Mouse (Mus musculus): ENCODE data around the gene Fam178b.
"Not testable (repeated sequence)": the region's sequence is repeated elsewhere in the genome, so short reads cannot be mapped to it uniquely, and the experiment has no call there.

Fam178b gene

GRCm38 (mm10) chr1:36671260-36671659 lies 11.7 kb downstream of the Fam178b start:
- DNase-seq, result no peak

DNA sequence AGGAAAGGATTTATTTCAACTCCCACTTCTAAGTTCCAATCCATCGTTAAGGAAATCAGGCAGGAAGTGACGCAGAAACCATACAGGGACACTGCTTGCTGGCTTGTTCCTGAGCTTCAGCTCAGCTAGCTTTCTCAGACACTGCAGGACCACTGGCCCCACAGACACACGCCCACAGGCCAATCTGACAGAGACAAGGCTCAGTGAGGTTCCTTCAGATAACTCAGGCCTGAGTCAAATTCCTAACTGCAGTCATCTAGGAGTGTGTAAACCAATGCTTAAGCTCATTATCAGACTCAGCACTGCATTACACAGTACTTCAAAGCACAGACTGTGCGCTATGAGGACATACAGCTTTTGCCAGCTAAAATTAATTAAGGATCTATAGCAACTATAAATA lies 12.7 kb downstream of the Fam178b start:
- no peak for DNase-seq

GRCm38 (mm10) chr1:36668007-36668406 lies 15.0 kb downstream of the Fam178b start:
- not testable (repeated sequence) for DNase-seq

- no peak for DNase-seq
These were observed 17.0 kb downstream of the Fam178b start for GRCm38 (mm10) chr1:36665934-36666333.

GRCm38 (mm10) chr1:36665165-36665723 lies 17.7 kb downstream of the Fam178b start:
- peak in 1 of 2 experiments; percentile 15 for DNase-seq

DNA sequence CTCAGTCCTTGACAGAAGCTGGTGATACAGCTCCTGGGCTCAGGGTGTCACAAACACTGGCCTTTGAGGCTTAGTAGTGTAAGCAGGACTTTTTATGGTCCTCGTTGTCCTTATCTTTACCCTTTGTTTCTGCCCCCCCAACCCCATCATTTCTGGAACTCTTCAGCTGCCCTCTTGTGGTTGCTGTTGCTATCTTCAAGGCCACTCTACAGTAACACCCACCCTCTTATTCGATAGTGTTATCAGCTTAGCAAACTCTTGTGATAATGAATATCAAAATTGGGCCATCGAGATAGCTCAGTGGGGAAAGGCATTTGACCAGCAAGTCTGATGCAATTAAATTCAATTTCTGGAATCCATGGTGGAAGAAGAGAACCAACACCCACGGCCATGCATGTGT lies 18.5 kb downstream of the Fam178b start:
- peak in 1 of 2 experiments; percentile 13 for DNase-seq

- no peak for DNase-seq
These were observed 24.2 kb downstream of the Fam178b start for GRCm38 (mm10) chr1:36658621-36659399.

DNA sequence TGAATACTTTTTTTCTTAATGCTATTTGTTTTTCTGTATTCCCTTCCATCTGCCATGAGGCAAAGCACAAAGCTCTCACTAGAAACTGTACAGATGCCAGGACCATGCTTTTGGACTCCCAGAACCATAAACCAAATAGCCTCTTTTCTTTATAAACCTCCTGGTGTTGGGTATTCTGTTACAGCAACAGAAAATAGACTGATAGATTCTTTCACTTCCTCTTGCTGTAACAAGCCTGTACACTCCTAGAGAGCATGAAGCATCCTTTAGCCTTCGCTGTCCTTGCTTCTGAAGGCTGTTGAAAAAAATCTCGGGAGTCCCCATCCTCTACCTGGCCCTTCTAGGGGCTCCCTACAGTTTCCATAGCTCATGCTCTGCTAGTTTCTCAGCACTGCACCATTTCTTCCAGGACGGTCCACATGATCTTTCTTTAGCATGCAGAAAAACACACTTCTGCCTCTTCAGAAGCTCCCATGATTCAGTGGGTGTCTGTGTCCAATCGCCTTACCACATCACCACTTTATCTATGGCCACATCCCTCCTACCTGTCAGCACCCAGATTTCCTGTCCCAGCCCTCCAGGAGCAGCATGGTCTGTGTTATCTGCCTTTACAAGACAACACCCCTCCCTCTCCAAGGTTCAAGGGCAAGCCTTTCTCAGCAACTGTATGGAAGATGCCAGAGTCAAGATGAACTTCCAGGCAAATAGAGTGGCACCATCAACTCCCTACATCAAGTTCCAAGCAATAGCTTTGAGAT lies 25.1 kb downstream of the Fam178b start:
- no peak for DNase-seq

DNA sequence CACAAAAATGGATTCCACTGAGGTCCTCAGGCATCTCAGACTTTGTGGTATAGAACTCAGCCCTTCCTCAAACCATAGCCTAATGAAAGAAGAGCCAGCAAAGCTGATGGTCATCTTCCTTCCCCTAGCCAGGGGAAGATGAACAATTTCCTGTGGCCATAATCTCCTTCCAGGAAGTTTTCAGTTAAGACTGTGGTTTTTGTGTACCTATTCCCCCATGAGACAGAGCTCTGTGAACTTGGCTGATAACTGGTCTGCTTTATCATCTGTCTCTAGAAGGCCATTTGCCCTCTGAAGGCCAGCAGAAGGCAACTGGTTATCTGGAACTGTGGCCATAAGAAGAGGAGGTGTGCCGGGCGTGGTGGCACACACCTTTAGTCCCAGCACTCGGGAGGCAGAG lies 26.8 kb downstream of the Fam178b start:
- no peak for DNase-seq

DNA sequence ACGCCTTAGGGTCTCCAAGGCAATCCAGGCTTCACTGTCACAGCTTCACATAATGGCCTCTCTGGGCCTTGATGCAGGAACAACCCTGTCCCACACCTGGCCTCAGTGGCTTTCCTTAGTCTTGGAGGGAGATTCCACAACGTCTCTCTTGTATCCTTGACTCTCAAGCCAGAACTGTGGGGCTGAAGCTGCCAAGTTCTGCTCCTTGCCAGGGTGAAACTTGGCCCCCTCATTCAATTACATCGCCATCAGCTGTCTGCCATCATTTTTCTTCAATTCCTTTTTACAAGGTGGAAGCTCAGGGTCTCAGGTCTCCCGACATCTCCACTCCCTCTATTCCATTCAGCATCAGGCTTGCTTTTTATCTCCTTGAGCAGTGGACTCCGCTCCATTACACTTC lies 27.9 kb downstream of the Fam178b start:
- DNase-seq, result no peak

DNA sequence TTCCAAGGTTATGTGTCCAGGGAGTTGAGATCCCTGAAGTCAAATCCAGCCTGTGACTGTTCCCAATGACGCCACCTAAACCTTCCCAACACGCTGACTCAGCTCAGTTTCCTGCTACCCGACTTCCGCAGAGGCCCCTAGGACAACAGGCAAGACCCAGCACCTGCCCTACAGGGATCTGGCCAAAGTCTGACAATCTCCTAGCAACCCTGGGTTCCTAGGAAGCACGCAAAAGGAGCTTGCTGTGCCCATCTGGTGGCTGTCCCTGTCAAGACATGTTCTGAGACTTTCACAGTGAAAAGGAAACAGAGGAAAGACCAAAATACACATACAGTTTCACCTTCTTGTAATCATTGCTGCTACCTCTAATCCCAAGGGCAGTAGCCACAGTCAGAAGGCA lies 35.4 kb downstream of the Fam178b start:
- DNase-seq, result no peak

GRCm38 (mm10) chr1:36646285-36646684 lies 36.7 kb downstream of the Fam178b start:
- DNase-seq, result no peak

DNA sequence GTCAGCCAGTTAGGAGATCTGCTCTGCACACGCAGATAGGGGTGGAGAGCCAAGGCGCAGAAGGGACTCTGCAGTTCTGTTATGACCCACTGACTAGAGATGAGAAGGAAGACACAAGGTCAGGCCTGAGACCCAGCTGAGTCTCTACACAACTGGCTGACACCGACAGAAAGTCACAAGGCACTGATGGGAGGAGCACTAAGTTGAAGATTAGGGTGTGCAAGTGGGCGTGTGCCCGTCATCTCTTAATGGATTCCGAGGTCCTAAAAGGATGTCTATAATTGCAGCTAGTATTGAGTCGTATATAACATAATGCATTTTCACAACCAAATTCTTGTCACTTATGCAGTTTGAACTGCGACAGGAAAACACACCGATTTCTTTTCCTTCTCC lies 38.4 kb downstream of the Fam178b start:
- no peak for DNase-seq

- no peak for DNase-seq
These were observed 38.9 kb downstream of the Fam178b start for GRCm38 (mm10) chr1:36643957-36644614.

- DNase-seq, result no peak
These were observed 47.0 kb downstream of the Fam178b start for GRCm38 (mm10) chr1:36635826-36636485.

DNA sequence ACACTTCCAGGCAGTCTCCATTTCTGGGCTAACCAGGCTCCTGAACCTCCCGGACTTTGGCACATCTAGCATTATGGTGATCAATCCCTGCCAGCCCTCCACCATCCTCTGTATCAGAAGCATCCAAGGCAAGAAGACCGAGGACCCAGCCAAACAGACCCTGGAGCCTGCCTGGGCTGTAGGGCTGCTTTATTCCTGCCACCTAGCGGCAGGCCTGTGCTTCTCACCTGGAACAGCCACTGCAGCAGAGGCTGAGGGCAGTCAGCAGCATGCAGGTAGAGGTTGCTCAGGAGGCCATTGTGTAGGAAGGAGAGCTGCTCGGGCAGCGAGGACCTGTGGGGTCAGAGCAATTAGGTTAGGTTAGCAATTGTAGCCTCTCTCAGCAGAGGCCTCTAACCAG lies 48.0 kb downstream of the Fam178b start:
- peak; percentile 57 to 75 for DNase-seq

DNA sequence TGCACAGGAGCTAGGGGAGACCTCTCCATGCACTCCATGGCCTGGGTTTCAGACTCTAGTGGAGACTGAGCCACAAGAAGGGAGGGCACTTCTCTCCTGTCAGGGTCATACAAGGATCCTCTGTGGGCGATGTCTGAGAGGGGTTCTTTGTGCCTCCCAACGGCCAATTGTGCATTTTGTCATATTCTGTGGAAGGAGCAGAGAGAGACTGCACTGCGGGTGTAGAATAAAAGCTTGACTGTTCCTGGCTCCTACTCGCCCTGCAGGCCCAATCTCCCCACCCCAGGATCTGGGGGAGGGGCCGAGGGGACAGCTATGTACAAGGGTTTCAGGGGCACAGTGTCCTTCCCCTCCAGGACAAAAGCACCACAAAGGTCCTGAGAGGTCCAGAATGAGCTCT lies 49.1 kb downstream of the Fam178b start:
- no peak for DNase-seq

DNA sequence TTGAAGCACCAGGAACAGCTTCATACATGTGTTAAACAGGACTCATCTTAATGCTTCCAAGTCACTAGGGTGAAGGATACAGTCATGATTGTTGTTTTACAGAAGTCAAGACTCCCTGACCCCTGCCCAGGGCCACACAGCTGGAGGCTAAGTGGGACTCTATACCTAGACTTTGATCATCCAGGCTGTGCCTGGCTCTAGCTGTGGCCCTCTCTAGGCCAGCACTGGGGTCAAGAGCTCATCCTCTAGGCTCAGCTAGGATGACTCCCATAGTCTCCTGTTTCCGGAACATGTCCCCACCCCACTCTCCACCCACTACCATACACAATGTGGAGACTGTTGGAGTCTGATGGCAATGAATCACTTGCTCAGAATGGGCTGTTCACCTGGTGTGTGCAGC lies 50.1 kb downstream of the Fam178b start:
- DNase-seq, result no peak

- no peak for DNase-seq
These were observed 50.9 kb downstream of the Fam178b start for GRCm38 (mm10) chr1:36632090-36632489.

GRCm38 (mm10) chr1:36631391-36631790 lies 51.6 kb downstream of the Fam178b start:
- DNase-seq, result no peak

DNA sequence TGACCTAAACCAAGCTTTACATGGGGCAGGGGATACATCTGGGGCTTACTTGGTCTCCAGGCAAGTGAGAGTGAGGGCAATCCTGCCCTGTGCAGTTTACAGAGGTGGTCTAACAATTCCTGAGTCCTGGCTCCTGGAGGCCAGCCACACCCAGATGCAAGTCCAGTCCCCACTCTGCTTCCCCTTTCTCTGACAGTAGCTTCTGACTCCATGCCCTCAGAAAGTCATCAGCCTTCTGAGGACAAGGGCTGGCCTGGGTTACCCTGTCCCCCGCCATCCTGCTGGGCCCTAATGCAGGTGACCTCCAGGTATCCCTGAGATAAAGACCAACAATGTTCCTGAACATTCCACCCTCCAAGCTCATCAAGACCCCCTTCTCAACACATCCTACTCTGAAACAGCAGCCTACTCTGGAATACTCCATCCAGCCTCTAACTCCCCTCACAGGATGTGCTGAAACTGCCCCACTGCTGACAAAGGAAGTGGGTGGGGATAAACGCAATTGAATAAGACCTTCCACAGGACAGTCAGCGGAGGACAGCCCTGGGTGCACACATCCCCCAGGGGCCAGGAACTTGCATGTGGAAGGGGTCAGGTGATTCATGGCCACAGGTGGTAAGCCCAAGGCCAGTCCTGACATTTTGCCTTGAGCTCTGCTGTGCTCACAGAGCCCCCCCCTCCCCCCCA lies 52.8 kb downstream of the Fam178b start:
- DNase-seq, result no peak

- DNase-seq, result no peak
These were observed 54.4 kb downstream of the Fam178b start for GRCm38 (mm10) chr1:36628585-36628984.

Measured in kidney, adult 8-10 months (tissue).